Mouse (Mus musculus): ENCODE measurements at regions not wholly inside any gene's neighbourhood (a gene's known extent, or its start where the extent isn't known, plus 50 kb on each side); places are given as distances from the start of the nearest gene placed in this dataset.

- H3K27ac ChIP-seq (replicated peaks; ENCODE audit: insufficient read depth, low read depth, low read length) = no peak overlapping the region
- WGBS = 90% methylated on average over 5 of the region's 5 CpGs
Observed at GRCm38 (mm10) chr16:29749167-29749566, 170.0 kb downstream of the Opa1 start.

GRCm38 (mm10) chr16:29754579-29755199 lies 175.6 kb downstream of the Opa1 start:
- peak; percentile 6 for DNase-seq (ENCODE audit: extremely low read depth, low read depth, low spot score)
- TF ChIP-seq POLR2A (IDR thresholded peaks at IDR 0.05; ENCODE audit: extremely low read depth, insufficient read depth, low read length) (no peak), CTCF (IDR thresholded peaks at IDR 0.05; ENCODE audit: low read depth, low read length) (no peak)
- Histone ChIP-seq H3K4me3 (ENCODE audit: insufficient read depth, low read depth, low read length) (no peak overlapping the region), H3K27ac (replicated peaks; ENCODE audit: insufficient read depth, low read depth, low read length) (no peak overlapping the region), H3K4me1 (ENCODE audit: control insufficient read depth, insufficient read depth, low read length) (no peaks in the 10 kb centered on the region), H3K36me3 (ENCODE audit: control insufficient read depth, insufficient read depth, low read length) (no peaks in the 10 kb centered on the region), H3K9ac (ENCODE audit: low read depth, low read length) (no peak overlapping the region), H3K27me3 (ENCODE audit: control insufficient read depth, insufficient read depth, low read length) (no peaks in the 10 kb centered on the region; the same call in 1 of the 2 replicates), H3K79me2 (ENCODE audit: control insufficient read depth, insufficient read depth, low read length) (no peaks in the 10 kb centered on the region)
- WGBS = 38% methylated on average over 8 of the region's 8 CpGs

More at GRCm38 (mm10) chr16:29749167-29749566, 170.0 kb downstream of the Opa1 start:
- no peaks in the 10 kb centered on the region for H3K36me3 ChIP-seq (ENCODE audit: control insufficient read depth, insufficient read depth, low read length)
- no peak overlapping the region for H3K9ac ChIP-seq (ENCODE audit: low read depth, low read length)
- no peaks in the 10 kb centered on the region for H3K27me3 ChIP-seq (ENCODE audit: control insufficient read depth, insufficient read depth, low read length)
- no peaks in the 10 kb centered on the region for H3K79me2 ChIP-seq (ENCODE audit: control insufficient read depth, insufficient read depth, low read length)
- DNase-seq (ENCODE audit: extremely low read depth, low read depth, low spot score) = no peak
- no peaks in the 10 kb centered on the region for H3K4me1 ChIP-seq (ENCODE audit: control insufficient read depth, insufficient read depth, low read length)
- TF ChIP-seq CTCF (IDR thresholded peaks at IDR 0.05; ENCODE audit: low read depth, low read length) (no peak), POLR2A (IDR thresholded peaks at IDR 0.05; ENCODE audit: extremely low read depth, insufficient read depth, low read length) (no peak)
- H3K4me3 ChIP-seq (ENCODE audit: insufficient read depth, low read depth, low read length) = no peak overlapping the region

GRCm38 (mm10) chr16:29758246-29758645 lies 179.1 kb downstream of the Opa1 start:
- no peaks in the 10 kb centered on the region for H3K36me3 ChIP-seq (ENCODE audit: control insufficient read depth, insufficient read depth, low read length)
- WGBS = 80% methylated on average over 3 of the region's 3 CpGs
- H3K79me2 ChIP-seq (ENCODE audit: control insufficient read depth, insufficient read depth, low read length) = no peaks in the 10 kb centered on the region
- no peaks in the 10 kb centered on the region for H3K4me1 ChIP-seq (ENCODE audit: control insufficient read depth, insufficient read depth, low read length)
- DNase-seq (ENCODE audit: extremely low read depth, low read depth, low spot score) = no peak
- no peak overlapping the region for H3K4me3 ChIP-seq (ENCODE audit: insufficient read depth, low read depth, low read length)
- no peak overlapping the region for H3K9ac ChIP-seq (ENCODE audit: low read depth, low read length)
- H3K27ac ChIP-seq (replicated peaks; ENCODE audit: insufficient read depth, low read depth, low read length) = no peak overlapping the region
- TF ChIP-seq POLR2A (IDR thresholded peaks at IDR 0.05; ENCODE audit: extremely low read depth, insufficient read depth, low read length) = no peak
- H3K27me3 ChIP-seq (ENCODE audit: control insufficient read depth, insufficient read depth, low read length) = no peaks in the 10 kb centered on the region; the same call in 1 of the 2 replicates

- Histone ChIP-seq H3K4me1 (ENCODE audit: control insufficient read depth, insufficient read depth, low read length) (no peaks in the 10 kb centered on the region), H3K27me3 (ENCODE audit: control insufficient read depth, insufficient read depth, low read length) (no peaks in the 10 kb centered on the region; the same call in 1 of the 2 replicates), H3K4me3 (ENCODE audit: insufficient read depth, low read depth, low read length) (no peak overlapping the region), H3K79me2 (ENCODE audit: control insufficient read depth, insufficient read depth, low read length) (no peaks in the 10 kb centered on the region), H3K27ac (replicated peaks; ENCODE audit: insufficient read depth, low read depth, low read length) (no peak overlapping the region), H3K9ac (ENCODE audit: low read depth, low read length) (no peak overlapping the region), H3K36me3 (ENCODE audit: control insufficient read depth, insufficient read depth, low read length) (no peaks in the 10 kb centered on the region)
- no peak for DNase-seq (ENCODE audit: extremely low read depth, low read depth, low spot score)
- TF ChIP-seq POLR2A (IDR thresholded peaks at IDR 0.05; ENCODE audit: extremely low read depth, insufficient read depth, low read length) = no peak
- TF ChIP-seq CTCF (IDR thresholded peaks at IDR 0.05; ENCODE audit: low read depth, low read length) = no peak
- 94% methylated on average over 3 of the region's 3 CpGs for WGBS
Observed at GRCm38 (mm10) chr16:29759416-29759815, 180.3 kb downstream of the Opa1 start.

GRCm38 (mm10) chr16:29760627-29761026 lies 181.5 kb downstream of the Opa1 start:
- no peak for TF ChIP-seq CTCF (IDR thresholded peaks at IDR 0.05; ENCODE audit: low read depth, low read length)
- no peak for TF ChIP-seq POLR2A (IDR thresholded peaks at IDR 0.05; ENCODE audit: extremely low read depth, insufficient read depth, low read length)
- Histone ChIP-seq H3K9ac (ENCODE audit: low read depth, low read length) (no peak overlapping the region), H3K27ac (replicated peaks; ENCODE audit: insufficient read depth, low read depth, low read length) (no peak overlapping the region), H3K36me3 (ENCODE audit: control insufficient read depth, insufficient read depth, low read length) (no peaks in the 10 kb centered on the region), H3K79me2 (ENCODE audit: control insufficient read depth, insufficient read depth, low read length) (no peaks in the 10 kb centered on the region), H3K27me3 (ENCODE audit: control insufficient read depth, insufficient read depth, low read length) (no peaks in the 10 kb centered on the region; the same call in 1 of the 2 replicates), H3K4me3 (ENCODE audit: insufficient read depth, low read depth, low read length) (no peak overlapping the region), H3K4me1 (ENCODE audit: control insufficient read depth, insufficient read depth, low read length) (no peaks in the 10 kb centered on the region)
- 96% methylated on average over 4 of the region's 4 CpGs for WGBS
- no peak for DNase-seq (ENCODE audit: extremely low read depth, low read depth, low spot score)

GRCm38 (mm10) chr16:29761779-29762277 lies 182.7 kb downstream of the Opa1 start:
- no peak overlapping the region for H3K4me3 ChIP-seq (ENCODE audit: insufficient read depth, low read depth, low read length)
- WGBS = 45% methylated on average over 6 of the region's 6 CpGs
- no peak for TF ChIP-seq POLR2A (IDR thresholded peaks at IDR 0.05; ENCODE audit: extremely low read depth, insufficient read depth, low read length)
- no peak for TF ChIP-seq CTCF (IDR thresholded peaks at IDR 0.05; ENCODE audit: low read depth, low read length)
- no peaks in the 10 kb centered on the region for H3K4me1 ChIP-seq (ENCODE audit: control insufficient read depth, insufficient read depth, low read length)
- H3K9ac ChIP-seq (ENCODE audit: low read depth, low read length) = no peak overlapping the region
- no peak for DNase-seq (ENCODE audit: extremely low read depth, low read depth, low spot score)
- no peak overlapping the region for H3K27ac ChIP-seq (replicated peaks; ENCODE audit: insufficient read depth, low read depth, low read length)
- no peaks in the 10 kb centered on the region for H3K27me3 ChIP-seq (ENCODE audit: control insufficient read depth, insufficient read depth, low read length)
- H3K36me3 ChIP-seq (ENCODE audit: control insufficient read depth, insufficient read depth, low read length) = no peaks in the 10 kb centered on the region
- no peaks in the 10 kb centered on the region for H3K79me2 ChIP-seq (ENCODE audit: control insufficient read depth, insufficient read depth, low read length)
